Mouse (Mus musculus) gastrocnemius, adult 2 months (tissue): ENCODE data around the gene Fbxl18. TPM values are rescaled to one million over a fixed set of nuclear protein-coding genes. Genes with fewer than 3 reads are reported as not detected.

Experiments used
- DNase-seq: peaks from one replicate; pipeline ENCODE4 v3.0.0; 2022
- H3K27ac ChIP-seq: fragments of 200-600 bp; 2 replicates; pipeline ENCODE4 v1.8.1; 2022; ENCODE audit warnings: mild to moderate bottlenecking
- H3K4me3 ChIP-seq: fragments of 200-600 bp; 2 replicates; pipeline ENCODE4 v1.8.1; 2022; ENCODE audit warnings: mild to moderate bottlenecking, moderate library complexity
- CTCF ChIP-seq: fragments of 200-600 bp; IDR thresholded peaks from 2 replicates; pipeline ENCODE4 v1.8.1; 2022; ENCODE audit warnings: antibody characterized with exemption, mild to moderate bottlenecking, moderate library complexity
- intact Hi-C: fragments of 180-260 bp; cut with DNase I; formaldehyde crosslinking; loops from one replicate; pipeline ENCODE4 v1.15.1; 2025
- total RNA-seq, 2 experiments: library from RNA; stranded (reverse); gene quantifications; 2 replicates each; pipeline ENCODE4 v1.2.3; 2021

The Fbxl18 gene
- total RNA-seq, 2 experiments from 2014 or later = 5.8 to 6.2 TPM

- no peak for TF ChIP-seq CTCF
- H3K4me3 ChIP-seq = no peak overlapping the region
- intact Hi-C loops = loop anchor here (5.0 kb wide), 2 partner anchors 53 to 192 kb away; no protein-coding TSS in a partner anchor
- DNase-seq = peak; percentile 45
- peak overlapping the region; percentile 10; the same call in 1 of the 2 replicates for H3K27ac ChIP-seq
Observed at GRCm38 (mm10) chr5:142875513-142875905, 19.7 kb downstream of the Fbxl18 start.

- Histone ChIP-seq H3K27ac (peak overlapping the region; percentile 10; the same call in 1 of the 2 replicates), H3K4me3 (no peak overlapping the region)
- peak; percentile 34; the same call in 1 of the 2 replicates for TF ChIP-seq CTCF
- intact Hi-C loops = loop anchor here (5.0 kb wide), 3 partner anchors 43 to 192 kb away; no protein-coding TSS in a partner anchor
- peak; percentile 57 for DNase-seq
Observed at GRCm38 (mm10) chr5:142874791-142875512, 20.3 kb downstream of the Fbxl18 start.

- Histone ChIP-seq H3K4me3 (no peak overlapping the region), H3K27ac (no peak overlapping the region)
- intact Hi-C loops = loop anchor here (5.0 kb wide), 1 partner anchor 41 kb away; no protein-coding TSS in a partner anchor
- DNase-seq = no peak
- TF ChIP-seq CTCF = peak; percentile 17; the same call in 1 of the 2 replicates
Observed at GRCm38 (mm10) chr5:142873718-142874117, 21.5 kb downstream of the Fbxl18 start.

GRCm38 (mm10) chr5:142871765-142872164, 23.5 kb downstream of the Fbxl18 start:
- no peak overlapping the region for H3K4me3 ChIP-seq
- no peak overlapping the region for H3K27ac ChIP-seq
- intact Hi-C loops = loop anchor here (5.0 kb wide), 1 partner anchor 39 kb away; no protein-coding TSS in a partner anchor
- DNase-seq = no peak
- TF ChIP-seq CTCF = no peak

GRCm38 (mm10) chr5:142869463-142869862, 25.8 kb downstream of the Fbxl18 start:
- H3K27ac ChIP-seq = no peak overlapping the region
- TF ChIP-seq CTCF = no peak

GRCm38 (mm10) chr5:142857763-142858229, 37.4 kb downstream of the Fbxl18 start:
- DNase-seq = peak; percentile 68

More at GRCm38 (mm10) chr5:142869463-142869862, 25.8 kb downstream of the Fbxl18 start:
- no peak for DNase-seq
- intact Hi-C loops = no loop called here
- H3K4me3 ChIP-seq = no peak overlapping the region

GRCm38 (mm10) chr5:142856408-142856807, 38.8 kb downstream of the Fbxl18 start:
- no peak overlapping the region for H3K4me3 ChIP-seq
- peak; percentile 35 for TF ChIP-seq CTCF
- H3K27ac ChIP-seq = no peak overlapping the region
- intact Hi-C loops = no loop called here
- no peak for DNase-seq

More at GRCm38 (mm10) chr5:142857763-142858229, 37.4 kb downstream of the Fbxl18 start:
- TF ChIP-seq CTCF = no peak
- intact Hi-C loops = no loop called here
- Histone ChIP-seq H3K4me3 (peak overlapping the region; percentile 17), H3K27ac (peak overlapping the region; percentile 56)

GRCm38 (mm10) chr5:142854877-142855276, 40.3 kb downstream of the Fbxl18 start:
- peak; percentile 60 for DNase-seq
- H3K4me3 ChIP-seq = no peak overlapping the region
- peak; percentile 66 for TF ChIP-seq CTCF
- no peak overlapping the region for H3K27ac ChIP-seq
- intact Hi-C loops = no loop called here

- TF ChIP-seq CTCF = no peak
- no peak overlapping the region for H3K4me3 ChIP-seq
- intact Hi-C loops = no loop called here
- no peak for DNase-seq
- no peak overlapping the region for H3K27ac ChIP-seq
Observed at GRCm38 (mm10) chr5:142853585-142853984, 41.6 kb downstream of the Fbxl18 start.

GRCm38 (mm10) chr5:142851681-142852049, 43.6 kb downstream of the Fbxl18 start:
- no peak for DNase-seq
- intact Hi-C loops = no loop called here
- no peak for TF ChIP-seq CTCF
- no peak overlapping the region for H3K27ac ChIP-seq
- no peak overlapping the region for H3K4me3 ChIP-seq

GRCm38 (mm10) chr5:142850916-142851680, 44.1 kb downstream of the Fbxl18 start:
- intact Hi-C loops = no loop called here
- no peak for TF ChIP-seq CTCF
- Histone ChIP-seq H3K4me3 (no peak overlapping the region), H3K27ac (no peak overlapping the region)
- DNase-seq = no peak

GRCm38 (mm10) chr5:142850476-142850875, 44.7 kb downstream of the Fbxl18 start:
- H3K4me3 ChIP-seq = no peak overlapping the region
- intact Hi-C loops = no loop called here
- H3K27ac ChIP-seq = no peak overlapping the region
- no peak for TF ChIP-seq CTCF
- DNase-seq = no peak

GRCm38 (mm10) chr5:142848911-142849310, 46.3 kb downstream of the Fbxl18 start:
- DNase-seq = no peak
- Histone ChIP-seq H3K4me3 (no peak overlapping the region), H3K27ac (no peak overlapping the region)
- no peak for TF ChIP-seq CTCF
- intact Hi-C loops = no loop called here
